Mouse (Mus musculus) stomach, postnatal 0 days (tissue): ENCODE results near the gene Btbd9.

Experiments
- CTCF ChIP-seq: IDR thresholded peaks from 2 replicates; pipeline ENCODE4 v1.5.1; 2016; ENCODE audit warnings: antibody characterized with exemption, low read depth, mild to moderate bottlenecking, moderate library complexity
- EP300 ChIP-seq: optimal IDR thresholded peaks from 2 replicates; pipeline ENCODE3; 2016; ENCODE audit warnings: antibody characterized with exemption

- TF ChIP-seq CTCF (no peak), EP300 (no peak)
Observed at GRCm38 (mm10) chr17:30611221-30612074, 35.2 kb upstream of the Btbd9 start.
